Mouse (Mus musculus): Measurements from ENCODE around the gene Babam1. TPM values are rescaled to one million over a fixed set of nuclear protein-coding genes. Genes with fewer than 3 reads are reported as not detected.

The Babam1 gene
- polyA plus RNA-seq, 1 experiment from 2014 or later: 106 TPM

GRCm38 (mm10) chr8:71401454-71401853 is 4.8 kb downstream of the Babam1 start:
- DNase-seq (ENCODE audit: low spot score) (no peak), ATAC-seq (ENCODE audit: low FRiP score) (no peak)
- Histone ChIP-seq H3K27ac (ENCODE audit: low read depth, low read length) (no peak overlapping the region), H3K4me3 (ENCODE audit: low read depth, low read length) (no peak overlapping the region), H3K9me3 (ENCODE audit: control insufficient read depth, low read length) (no peaks in the 10 kb centered on the region), H3K36me3 (ENCODE audit: control insufficient read depth, insufficient read depth, low read length) (0 out of 2 replicates have a peak, but pooled peaks cover 4% of the 10 kb centered on the region), H3K4me1 (replicated peaks; ENCODE audit: control insufficient read depth, insufficient read depth, low read length) (peaks cover 6% of the 10 kb centered on the region), H3K4me2 (replicated peaks; ENCODE audit: low read depth, low read length) (no peak overlapping the region), H3K27me3 (ENCODE audit: control insufficient read depth, insufficient read depth, low read length) (no peaks in the 10 kb centered on the region), H3K9ac (ENCODE audit: low read depth, low read length) (no peak overlapping the region)

- DNase-seq (ENCODE audit: low spot score): no peak
Measured at GRCm38 (mm10) chr8:71402446-71402964, 5.8 kb downstream of the Babam1 start.

GRCm38 (mm10) chr8:71403107-71403885 is 6.6 kb downstream of the Babam1 start:
- Histone ChIP-seq H3K4me1 (replicated peaks; ENCODE audit: control insufficient read depth, insufficient read depth, low read length) (0 out of 2 replicates have a peak, but pooled peaks cover 7% of the 10 kb centered on the region), H3K4me3 (ENCODE audit: low read depth, low read length) (no peak overlapping the region), H3K4me2 (replicated peaks; ENCODE audit: low read depth, low read length) (no peak overlapping the region), H3K9ac (ENCODE audit: low read depth, low read length) (no peak overlapping the region), H3K27ac (ENCODE audit: low read depth, low read length) (no peak overlapping the region), H3K36me3 (ENCODE audit: control insufficient read depth, insufficient read depth, low read length) (0 out of 2 replicates have a peak, but pooled peaks cover 7% of the 10 kb centered on the region), H3K9me3 (ENCODE audit: control insufficient read depth, low read length) (no peaks in the 10 kb centered on the region), H3K27me3 (ENCODE audit: control insufficient read depth, insufficient read depth, low read length) (no peaks in the 10 kb centered on the region)
- 88% methylated on average over 6 of the region's 6 CpGs for WGBS
- DNase-seq (ENCODE audit: low spot score) (no peak), ATAC-seq (ENCODE audit: low FRiP score) (no peak)

More at GRCm38 (mm10) chr8:71402446-71402964, 5.8 kb downstream of the Babam1 start:
- WGBS: 86% methylated on average over 9 of the region's 9 CpGs
- no peak overlapping the region for H3K27ac ChIP-seq (ENCODE audit: low read depth, low read length)
- H3K9ac ChIP-seq (ENCODE audit: low read depth, low read length): no peak overlapping the region
- ATAC-seq (ENCODE audit: low FRiP score): no peak
- no peak overlapping the region for H3K4me3 ChIP-seq (ENCODE audit: low read depth, low read length)
- H3K27me3 ChIP-seq (ENCODE audit: control insufficient read depth, insufficient read depth, low read length): no peaks in the 10 kb centered on the region
- H3K9me3 ChIP-seq (ENCODE audit: control insufficient read depth, low read length): no peaks in the 10 kb centered on the region
- 0 out of 2 replicates have a peak, but pooled peaks cover 7% of the 10 kb centered on the region for H3K36me3 ChIP-seq (ENCODE audit: control insufficient read depth, insufficient read depth, low read length)
- H3K4me1 ChIP-seq (replicated peaks; ENCODE audit: control insufficient read depth, insufficient read depth, low read length): peaks cover 10% of the 10 kb centered on the region
- no peak overlapping the region for H3K4me2 ChIP-seq (replicated peaks; ENCODE audit: low read depth, low read length)

GRCm38 (mm10) chr8:71404011-71404410 is 7.3 kb downstream of the Babam1 start:
- Histone ChIP-seq H3K9ac (ENCODE audit: low read depth, low read length) (no peak overlapping the region), H3K27ac (ENCODE audit: low read depth, low read length) (no peak overlapping the region), H3K4me2 (replicated peaks; ENCODE audit: low read depth, low read length) (no peak overlapping the region), H3K9me3 (ENCODE audit: control insufficient read depth, low read length) (no peaks in the 10 kb centered on the region), H3K36me3 (ENCODE audit: control insufficient read depth, insufficient read depth, low read length) (0 out of 2 replicates have a peak, but pooled peaks cover 3% of the 10 kb centered on the region), H3K27me3 (ENCODE audit: control insufficient read depth, insufficient read depth, low read length) (no peaks in the 10 kb centered on the region), H3K4me1 (replicated peaks; ENCODE audit: control insufficient read depth, insufficient read depth, low read length) (0 out of 2 replicates have a peak, but pooled peaks cover 7% of the 10 kb centered on the region), H3K4me3 (ENCODE audit: low read depth, low read length) (no peak overlapping the region)
- WGBS: 96% methylated on average over 8 of the region's 8 CpGs
- ATAC-seq (ENCODE audit: low FRiP score) (no peak), DNase-seq (ENCODE audit: low spot score) (no peak)

GRCm38 (mm10) chr8:71404951-71405351 is 8.3 kb downstream of the Babam1 start:
- Histone ChIP-seq H3K4me2 (replicated peaks; ENCODE audit: low read depth, low read length) (no peak overlapping the region), H3K4me1 (replicated peaks; ENCODE audit: control insufficient read depth, insufficient read depth, low read length) (0 out of 2 replicates have a peak, but pooled peaks cover 7% of the 10 kb centered on the region), H3K27ac (ENCODE audit: low read depth, low read length) (no peak overlapping the region), H3K36me3 (ENCODE audit: control insufficient read depth, insufficient read depth, low read length) (0 out of 2 replicates have a peak, but pooled peaks cover 3% of the 10 kb centered on the region), H3K9ac (ENCODE audit: low read depth, low read length) (no peak overlapping the region), H3K27me3 (ENCODE audit: control insufficient read depth, insufficient read depth, low read length) (no peaks in the 10 kb centered on the region), H3K4me3 (ENCODE audit: low read depth, low read length) (no peak overlapping the region), H3K9me3 (ENCODE audit: control insufficient read depth, low read length) (no peaks in the 10 kb centered on the region)
- no peak for DNase-seq (ENCODE audit: low spot score)
- ATAC-seq (ENCODE audit: low FRiP score): no peak
- 86% methylated on average over 9 of the region's 9 CpGs for WGBS

GRCm38 (mm10) chr8:71405401-71406098 is 8.9 kb downstream of the Babam1 start, which contains the start of gene Ankle1:
Ankle1 (plus strand) TSS chr8:71406010.
- H3K4me1 ChIP-seq (replicated peaks; ENCODE audit: control insufficient read depth, insufficient read depth, low read length): 0 out of 2 replicates have a peak, but pooled peaks cover 7% of the 10 kb centered on the region

GRCm38 (mm10) chr8:71406099-71407015 is 9.7 kb downstream of the Babam1 start:
- Histone ChIP-seq H3K4me1 (replicated peaks; ENCODE audit: control insufficient read depth, insufficient read depth, low read length) (0 out of 2 replicates have a peak, but pooled peaks cover 7% of the 10 kb centered on the region), H3K9me3 (ENCODE audit: control insufficient read depth, low read length) (no peaks in the 10 kb centered on the region), H3K36me3 (ENCODE audit: control insufficient read depth, insufficient read depth, low read length) (0 out of 2 replicates have a peak, but pooled peaks cover 3% of the 10 kb centered on the region), H3K27ac (ENCODE audit: low read depth, low read length) (no peak overlapping the region), H3K4me3 (ENCODE audit: low read depth, low read length) (peak overlapping the region; percentile 64), H3K4me2 (replicated peaks; ENCODE audit: low read depth, low read length) (peak overlapping the region; percentile 86), H3K27me3 (ENCODE audit: control insufficient read depth, insufficient read depth, low read length) (no peaks in the 10 kb centered on the region), H3K9ac (ENCODE audit: low read depth, low read length) (peak overlapping the region; percentile 79)
- ATAC-seq (ENCODE audit: low FRiP score): peak; percentile 82
- WGBS: under 1% methylated on average over 55 of the region's 55 CpGs
- peak; percentile 82 for DNase-seq (ENCODE audit: low spot score)

More at GRCm38 (mm10) chr8:71405401-71406098, 8.9 kb downstream of the Babam1 start, which contains the start of gene Ankle1:
- H3K9me3 ChIP-seq (ENCODE audit: control insufficient read depth, low read length): no peaks in the 10 kb centered on the region
- H3K4me3 ChIP-seq (ENCODE audit: low read depth, low read length): peak within 1 kb of the TSS; percentile 64
- H3K27ac ChIP-seq (ENCODE audit: low read depth, low read length): no peak within 1 kb of the TSS
- H3K36me3 ChIP-seq (ENCODE audit: control insufficient read depth, insufficient read depth, low read length): 0 out of 2 replicates have a peak, but pooled peaks cover 3% of the 10 kb centered on the region
- WGBS: 17% methylated on average over 33 of the region's 33 CpGs
- DNase-seq (ENCODE audit: low spot score): peak; percentile 98
- peak within 1 kb of the TSS; percentile 79 for H3K9ac ChIP-seq (ENCODE audit: low read depth, low read length)
- peak; percentile 89 for ATAC-seq (ENCODE audit: low FRiP score)
- H3K4me2 ChIP-seq (replicated peaks; ENCODE audit: low read depth, low read length): peak within 1 kb of the TSS; percentile 86
- H3K27me3 ChIP-seq (ENCODE audit: control insufficient read depth, insufficient read depth, low read length): no peaks in the 10 kb centered on the region

- Histone ChIP-seq H3K27me3 (ENCODE audit: control insufficient read depth, insufficient read depth, low read length) (no peaks in the 10 kb centered on the region), H3K4me2 (replicated peaks; ENCODE audit: low read depth, low read length) (no peak overlapping the region), H3K4me1 (replicated peaks; ENCODE audit: control insufficient read depth, insufficient read depth, low read length) (0 out of 2 replicates have a peak, but pooled peaks cover 7% of the 10 kb centered on the region), H3K4me3 (ENCODE audit: low read depth, low read length) (no peak overlapping the region), H3K27ac (ENCODE audit: low read depth, low read length) (no peak overlapping the region), H3K9me3 (ENCODE audit: control insufficient read depth, low read length) (no peaks in the 10 kb centered on the region), H3K9ac (ENCODE audit: low read depth, low read length) (no peak overlapping the region), H3K36me3 (ENCODE audit: control insufficient read depth, insufficient read depth, low read length) (0 out of 2 replicates have a peak, but pooled peaks cover 3% of the 10 kb centered on the region)
- WGBS: 92% methylated on average over 14 of the region's 14 CpGs
- ATAC-seq (ENCODE audit: low FRiP score) (no peak), DNase-seq (ENCODE audit: low spot score) (no peak)
Measured at GRCm38 (mm10) chr8:71407441-71407840, 10.8 kb downstream of the Babam1 start.

Measured in hindbrain, embryonic 11.5 days (tissue).